Mouse (Mus musculus) testis, adult 10 weeks (tissue): ENCODE data around the gene Mthfd2l. TPM values are rescaled to one million over a fixed set of nuclear protein-coding genes. Genes with fewer than 3 reads are reported as not detected.

Source experiments
- polyA plus RNA-seq: library from polyadenylated mRNA; stranded (reverse); fragments of 350-450 nt; fragmentation: Illumina TruSeq; extraction: RNeasy Lipid Tissue Mini Kit (QIAGEN cat#74804); gene quantifications from one replicate; pipeline ENCODE4 v1.2.3, GENCODE M21; 2014; ENCODE audit warnings: low read depth, low replicate concordance

The Mthfd2l gene
- 16.0 TPM for polyA plus RNA-seq

DNA sequence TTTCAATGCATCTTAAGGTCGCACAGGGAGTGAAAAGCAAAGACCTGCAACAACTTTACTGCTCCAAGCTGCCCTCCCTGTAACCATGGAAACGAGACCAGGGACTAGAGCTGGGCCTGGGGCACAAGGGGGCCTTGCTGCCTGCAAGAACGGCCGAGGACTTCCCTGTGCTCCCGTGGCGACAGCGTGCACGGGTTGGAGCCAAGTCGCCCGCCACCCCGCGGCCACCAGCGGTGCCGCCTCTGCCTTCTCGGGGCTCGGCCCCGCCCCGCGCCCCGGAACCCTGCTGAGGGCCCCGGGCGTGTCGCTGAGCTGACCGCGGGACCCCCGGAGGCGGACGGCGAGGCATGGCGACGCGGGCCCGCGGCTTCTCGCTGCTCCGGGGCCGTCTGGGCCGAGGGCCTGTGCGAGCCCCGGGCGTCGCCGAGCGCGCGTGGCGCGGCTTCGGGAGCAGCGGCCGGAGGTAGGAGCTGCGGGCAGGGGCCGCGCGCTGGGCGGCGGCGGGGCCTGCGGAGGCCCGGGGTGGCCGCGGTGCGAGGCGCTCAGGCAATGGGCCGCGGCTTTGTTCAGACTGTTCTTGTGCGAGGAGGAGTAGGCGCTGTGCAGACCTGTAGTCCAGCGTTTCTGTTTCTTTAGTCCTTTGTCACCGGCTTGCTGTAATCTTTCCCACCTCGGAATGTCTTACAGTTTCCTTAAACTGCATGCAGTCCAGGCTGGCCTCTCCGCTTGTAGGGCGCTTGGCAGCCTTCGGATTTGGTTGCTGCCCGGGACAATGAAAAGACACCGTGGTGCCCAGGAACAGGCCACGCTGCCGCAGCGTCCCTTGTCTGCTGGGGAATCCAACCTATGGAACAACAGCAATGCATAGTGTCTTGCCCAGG, at the start of gene Mthfd2l:
TSS of gene Mthfd2l (plus strand) at position 147 of the 881 bp plus-strand sequence.

DNA sequence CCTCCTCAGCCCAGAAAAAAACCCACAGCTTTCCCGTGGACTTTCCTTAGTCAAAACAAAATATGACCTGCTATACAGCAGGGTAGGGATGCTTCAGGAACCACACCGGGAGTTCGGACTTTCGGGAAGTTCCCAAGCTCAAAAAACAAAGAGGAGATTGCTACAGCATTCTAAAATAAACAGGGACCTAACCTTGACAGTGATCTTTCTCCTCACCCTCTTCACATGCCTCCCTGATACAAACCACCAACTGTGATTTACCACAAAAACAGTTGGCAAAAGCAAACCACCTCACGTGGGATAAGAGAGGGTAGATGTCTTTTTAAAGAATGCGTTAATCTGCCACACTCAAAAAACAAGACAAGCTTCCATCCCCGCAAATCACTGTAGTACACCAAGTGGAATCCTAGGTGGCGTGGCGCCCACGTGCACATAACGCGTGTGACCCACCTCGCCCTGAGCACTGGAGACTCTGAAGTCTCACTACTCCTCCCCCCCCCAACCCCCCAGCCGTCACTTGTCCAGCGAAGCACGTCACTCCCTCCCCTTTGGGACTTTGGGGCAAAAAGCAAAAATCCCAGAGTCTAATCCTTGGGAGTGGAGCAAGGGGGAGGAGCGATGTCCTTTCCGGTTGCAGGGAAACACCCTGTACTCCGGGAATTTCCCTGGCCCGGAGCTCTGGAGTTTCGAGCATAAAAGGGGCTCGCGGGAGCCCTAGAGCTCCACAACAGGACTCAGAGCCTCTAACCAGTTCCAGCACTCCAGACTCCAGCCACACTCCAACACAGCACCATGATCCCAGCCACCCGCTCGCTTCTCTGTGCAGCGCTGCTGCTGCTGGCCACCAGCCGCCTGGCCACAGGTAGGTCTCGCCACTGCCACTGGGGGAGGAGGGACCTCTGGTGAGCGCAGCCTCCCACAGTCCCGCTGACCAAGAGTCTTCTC, 40.1 kb upstream of the Mthfd2l start, which contains the start of gene Cxcl1:
TSS of gene Cxcl1 (plus strand) at position 723 of the 945 bp plus-strand sequence.

DNA sequence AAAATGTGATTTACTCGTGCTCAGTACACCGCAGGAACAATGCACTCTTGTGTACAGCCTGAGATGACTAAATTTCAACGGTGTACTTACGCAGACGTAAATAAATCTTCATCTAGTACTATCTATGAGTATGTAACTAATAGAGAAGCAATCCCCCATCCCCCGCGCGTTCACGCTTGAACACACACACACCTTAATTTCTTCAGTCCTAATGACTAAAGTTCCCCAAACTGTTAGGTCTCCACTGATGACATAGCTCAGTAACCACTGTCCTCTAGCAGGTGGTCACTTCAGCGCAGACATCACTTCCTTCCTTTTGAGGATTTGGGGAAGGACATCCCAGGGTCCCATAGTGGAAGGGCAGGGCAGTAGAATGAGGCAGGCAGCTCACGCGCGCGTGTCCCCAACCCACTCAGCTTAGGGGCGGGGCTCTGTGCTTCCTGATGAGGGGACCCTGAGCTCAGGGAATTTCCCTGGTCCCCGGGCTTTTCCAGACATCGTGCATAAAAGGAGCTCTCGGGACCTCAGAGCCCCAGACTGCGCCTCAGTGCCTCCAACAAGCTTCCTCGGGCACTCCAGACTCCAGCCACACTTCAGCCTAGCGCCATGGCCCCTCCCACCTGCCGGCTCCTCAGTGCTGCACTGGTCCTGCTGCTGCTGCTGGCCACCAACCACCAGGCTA, 27.4 kb upstream of the Mthfd2l start, which contains the start of gene Cxcl2:
TSS of gene Cxcl2 (plus strand) at position 533 of the 682 bp plus-strand sequence.

DNA sequence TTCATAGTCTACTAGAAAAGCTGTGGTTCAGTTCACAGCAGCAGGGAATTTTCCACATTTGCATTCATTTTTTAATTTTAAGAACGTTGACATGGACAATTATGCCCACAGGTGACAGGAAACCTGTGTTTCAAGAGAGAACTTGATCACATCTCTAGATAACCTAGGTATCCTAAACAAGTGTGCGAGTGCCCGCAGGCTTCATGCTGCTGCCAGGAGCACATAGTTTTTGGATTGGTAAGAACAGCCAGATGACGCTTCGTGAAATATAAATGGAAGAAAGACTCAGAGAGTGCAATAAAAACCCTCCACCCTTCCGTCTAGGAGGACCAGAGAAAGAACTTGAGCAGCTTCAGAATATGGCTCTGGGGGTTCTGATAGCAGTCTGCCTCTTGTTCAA, 96.2 kb downstream of the Mthfd2l start, which contains the start of gene Epgn:
TSS of gene Epgn (plus strand) at position 301 of the 400 bp plus-strand sequence.

Other genes starting within 250 kb of the Mthfd2l start
- not detected for gene Cxcl5, start 171.8 kb upstream of the Mthfd2l start, polyA plus RNA-seq
- gene Ppbp, start 162.6 kb upstream of the Mthfd2l start, polyA plus RNA-seq: not detected
- 4.8 TPM for gene Pf4, start 158.7 kb upstream of the Mthfd2l start, polyA plus RNA-seq
- gene Cxcl3, start 145.0 kb upstream of the Mthfd2l start, polyA plus RNA-seq: not detected
- not detected for gene Cxcl15, start 136.6 kb upstream of the Mthfd2l start, polyA plus RNA-seq
- gene Cxcl1, start 39.9 kb upstream of the Mthfd2l start, polyA plus RNA-seq: 0.41 TPM
- not detected for gene Cxcl2, start 27.2 kb upstream of the Mthfd2l start, polyA plus RNA-seq
- gene Epgn, start 96.3 kb downstream of the Mthfd2l start, polyA plus RNA-seq: 0.87 TPM
- not detected for gene Ereg, start 143.5 kb downstream of the Mthfd2l start, polyA plus RNA-seq
- not detected for gene Areg, start 208.5 kb downstream of the Mthfd2l start, polyA plus RNA-seq